Mouse (Mus musculus): ENCODE results near the gene Tmem116.

GRCm38 (mm10) chr5:121493305-121493704 lies 41.6 kb downstream of the Tmem116 start:
- TF ChIP-seq CTCF (IDR thresholded peaks at IDR 0.05; ENCODE audit: low read depth) = no peak
- TF ChIP-seq EP300 (optimal IDR thresholded peaks at IDR 0.05) = no peak
